Mouse (Mus musculus) neural tube, embryonic 11.5 days (tissue): ENCODE results near the gene Creg2. TPM values are rescaled to one million over a fixed set of nuclear protein-coding genes. Genes with fewer than 3 reads are reported as not detected.
A peak's percentile ranks its signal among the peaks of the same experiment; 100 is the strongest.

Experiments
- ATAC-seq: fragments of 200-750 bp; cut with Nextera tagmentation; 2 replicates; pipeline ENCODE4 v1.8.0; 2017; ENCODE audit warnings: moderate number of reproducible peaks, mild to moderate bottlenecking, moderate TSS enrichment, moderate library complexity; ENCODE audit not compliant: insufficient read depth, low FRiP score, low TSS enrichment
- DNase-seq: peaks from one replicate; pipeline ENCODE4 v3.0.0-alpha.2; 2015; ENCODE audit warnings: low spot score
- H3K27ac ChIP-seq: fragments of 300-500 bp; sonication (generic); 2 replicates; pipeline ENCODE4 v1.5.1; 2014; ENCODE audit warnings: low read depth, mild to moderate bottlenecking, low read length
- H3K27me3 ChIP-seq: fragments of 300-500 bp; sonication (generic); 2 replicates; pipeline ENCODE4 v1.6.1; 2014; ENCODE audit warnings: mild to moderate bottlenecking, low read length, mixed read lengths; ENCODE audit not compliant: control insufficient read depth, insufficient read depth
- H3K36me3 ChIP-seq: fragments of 300-500 bp; sonication (generic); 2 replicates; pipeline ENCODE4 v1.6.1; 2014; ENCODE audit warnings: mild to moderate bottlenecking, low read length, moderate library complexity, mixed read lengths; ENCODE audit not compliant: control insufficient read depth, insufficient read depth
- H3K4me1 ChIP-seq: fragments of 300-500 bp; sonication (generic); 2 replicates; pipeline ENCODE4 v1.6.1; 2014; ENCODE audit warnings: low read length, mixed read lengths; ENCODE audit not compliant: control insufficient read depth, insufficient read depth
- H3K4me2 ChIP-seq: fragments of 300-500 bp; sonication (generic); 2 replicates; pipeline ENCODE4 v1.6.1; 2014; ENCODE audit warnings: low read depth, mild to moderate bottlenecking, moderate library complexity
- H3K4me3 ChIP-seq: fragments of 300-500 bp; sonication (generic); 2 replicates; pipeline ENCODE4 v1.5.1; 2014; ENCODE audit warnings: low read depth, low read length
- H3K9ac ChIP-seq: fragments of 300-500 bp; sonication (generic); 2 replicates; pipeline ENCODE4 v1.6.1; 2014; ENCODE audit warnings: mild to moderate bottlenecking, low read length
- H3K9me3 ChIP-seq: fragments of 300-500 bp; sonication (generic); 2 replicates; pipeline ENCODE4 v1.6.1; 2016; ENCODE audit warnings: low read length; ENCODE audit not compliant: control insufficient read depth
- WGBS: fragments of 180-500 bp; shearing (Covaris S2); extraction: QIAGEN DNeasy Blood & Tissue Kit; methylation state at CpG from one replicate; pipeline ENCODE4 v1.1.7; 2014; 5-methylcytosine and 5-hydroxymethylcytosine counted together
- polyA plus RNA-seq: library from polyadenylated mRNA; unstranded; fragments of >200 nt; fragmentation: Nextera tagmentation; extraction: Ambion mirVana; gene quantifications from 2 replicates; pipeline ENCODE4 v1.2.1, GENCODE M21; 2014

The Creg2 gene
- polyA plus RNA-seq, 1 experiment from 2014 or later, result 1.2 TPM

DNA sequence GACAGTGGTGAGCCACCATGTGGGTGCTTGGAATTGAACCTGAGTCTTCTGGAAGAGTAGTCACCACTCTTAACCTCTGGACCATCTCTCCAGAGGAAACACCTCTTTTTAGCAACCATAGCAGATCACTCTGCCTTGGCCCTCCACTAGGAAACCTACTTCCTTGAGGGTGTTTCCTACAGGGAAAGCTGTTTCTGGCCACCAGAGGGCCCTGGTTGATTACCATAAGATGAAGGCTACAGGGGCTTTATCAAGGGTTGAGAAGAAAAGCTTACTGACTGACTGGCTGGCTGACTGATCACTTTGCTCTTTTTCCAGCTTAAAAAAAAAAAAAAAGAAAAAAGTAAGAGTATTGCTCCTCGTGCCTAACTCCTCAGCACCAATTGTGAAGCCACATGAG, 34.6 kb upstream of the Creg2 start:
- ATAC-seq, result peak; percentile 35; the same call in 1 of the 2 replicates
- DNase-seq, result peak; percentile 74
- 0% methylated on average over 1 of the region's 1 CpGs for WGBS
- Histone ChIP-seq H3K4me1 (no peaks in the 10 kb centered on the region), H3K9ac (no peak overlapping the region), H3K9me3 (no peaks in the 10 kb centered on the region), H3K36me3 (no peaks in the 10 kb centered on the region), H3K4me3 (no peak overlapping the region), H3K4me2 (no peak overlapping the region), H3K27ac (no peak overlapping the region), H3K27me3 (no peaks in the 10 kb centered on the region)

GRCm38 (mm10) chr1:39681638-39682037, 30.4 kb upstream of the Creg2 start:
- no peak for ATAC-seq
- no peak overlapping the region for H3K4me2 ChIP-seq
- H3K9ac ChIP-seq, result no peak overlapping the region
- no peaks in the 10 kb centered on the region for H3K9me3 ChIP-seq
- no peak overlapping the region for H3K4me3 ChIP-seq
- no peaks in the 10 kb centered on the region for H3K4me1 ChIP-seq
- WGBS, result 89% methylated on average over 5 of the region's 5 CpGs
- no peaks in the 10 kb centered on the region for H3K27me3 ChIP-seq
- no peak overlapping the region for H3K27ac ChIP-seq
- no peak for DNase-seq
- H3K36me3 ChIP-seq, result no peaks in the 10 kb centered on the region

GRCm38 (mm10) chr1:39680546-39680945, 29.3 kb upstream of the Creg2 start:
- ATAC-seq (no peak), DNase-seq (no peak)
- no peak overlapping the region for H3K9ac ChIP-seq
- H3K4me1 ChIP-seq, result no peaks in the 10 kb centered on the region
- H3K9me3 ChIP-seq, result no peaks in the 10 kb centered on the region
- no peak overlapping the region for H3K4me2 ChIP-seq
- no peak overlapping the region for H3K4me3 ChIP-seq
- H3K36me3 ChIP-seq, result no peaks in the 10 kb centered on the region
- no peak overlapping the region for H3K27ac ChIP-seq
- H3K27me3 ChIP-seq, result no peaks in the 10 kb centered on the region
- WGBS, result 69% methylated on average over 6 of the region's 6 CpGs

DNA sequence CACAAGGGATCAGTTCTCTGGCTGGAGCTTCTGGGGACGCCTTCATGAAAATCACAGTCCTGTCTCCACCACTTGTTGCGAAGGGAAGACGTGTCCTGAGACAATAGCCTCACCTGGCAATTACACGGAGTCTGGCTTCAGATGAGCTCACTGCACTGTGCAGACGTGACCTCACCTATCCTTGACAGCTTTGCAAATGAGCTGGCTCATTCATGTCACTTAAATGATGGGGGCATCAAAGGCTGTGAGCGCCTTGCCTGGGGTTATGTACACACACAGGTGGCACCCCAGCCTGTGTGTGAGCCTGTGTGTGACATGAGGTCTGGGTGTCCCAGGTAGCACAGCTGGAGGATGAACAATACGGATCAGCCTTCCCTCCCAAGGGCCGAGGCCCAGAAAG, 27.6 kb upstream of the Creg2 start:
- DNase-seq (no peak), ATAC-seq (no peak)
- Histone ChIP-seq H3K4me2 (no peak overlapping the region), H3K4me3 (no peak overlapping the region), H3K9me3 (no peaks in the 10 kb centered on the region), H3K27me3 (no peaks in the 10 kb centered on the region), H3K27ac (no peak overlapping the region), H3K4me1 (no peaks in the 10 kb centered on the region), H3K36me3 (no peaks in the 10 kb centered on the region), H3K9ac (no peak overlapping the region)
- 70% methylated on average over 8 of the region's 8 CpGs for WGBS

DNA sequence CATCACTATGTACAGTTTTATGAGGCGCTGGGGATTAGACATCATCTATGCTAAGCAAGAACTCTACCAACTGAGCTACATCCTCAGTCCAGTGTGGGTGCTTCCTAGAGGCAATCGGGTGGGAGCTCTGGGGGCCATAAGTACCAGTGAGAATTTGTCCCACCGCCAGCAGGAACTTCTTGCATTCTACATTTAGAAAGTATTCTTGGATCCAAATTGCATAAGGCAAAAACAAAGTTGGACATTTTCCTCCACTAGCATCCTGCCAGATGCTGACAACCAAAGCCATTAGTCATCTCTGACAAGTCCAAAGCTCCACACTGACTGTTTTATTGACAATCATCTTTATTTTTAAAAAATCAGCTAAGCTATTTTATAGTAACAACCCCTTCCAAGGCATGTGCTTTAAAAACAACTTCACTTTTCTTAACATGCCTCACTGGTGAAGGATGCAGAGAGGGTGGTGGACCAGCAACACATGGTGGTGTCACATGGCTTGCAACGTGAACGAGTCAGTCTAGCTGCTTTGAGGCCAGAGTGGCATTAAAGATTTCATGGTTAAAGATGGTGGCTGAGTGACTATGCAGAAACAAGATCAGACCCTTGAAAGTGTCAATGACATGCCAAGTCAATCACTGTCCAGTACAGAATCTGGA, 25.1 kb upstream of the Creg2 start:
- no peaks in the 10 kb centered on the region for H3K9me3 ChIP-seq
- H3K36me3 ChIP-seq, result no peaks in the 10 kb centered on the region
- WGBS, result 91% methylated on average over 5 of the region's 5 CpGs
- H3K9ac ChIP-seq, result no peak overlapping the region
- H3K4me3 ChIP-seq, result no peak overlapping the region
- DNase-seq (no peak), ATAC-seq (no peak)
- H3K4me2 ChIP-seq, result no peak overlapping the region
- no peaks in the 10 kb centered on the region for H3K4me1 ChIP-seq
- H3K27me3 ChIP-seq, result no peaks in the 10 kb centered on the region
- no peak overlapping the region for H3K27ac ChIP-seq

- Histone ChIP-seq H3K4me3 (no peak overlapping the region), H3K9ac (no peak overlapping the region), H3K27ac (no peak overlapping the region), H3K36me3 (no peaks in the 10 kb centered on the region), H3K9me3 (no peaks in the 10 kb centered on the region), H3K4me1 (no peaks in the 10 kb centered on the region), H3K27me3 (no peaks in the 10 kb centered on the region), H3K4me2 (no peak overlapping the region)
- DNase-seq, result no peak
- 73% methylated on average over 9 of the region's 9 CpGs for WGBS
- ATAC-seq, result no peak
These were observed 21.3 kb upstream of the Creg2 start for GRCm38 (mm10) chr1:39672362-39673105.

DNA sequence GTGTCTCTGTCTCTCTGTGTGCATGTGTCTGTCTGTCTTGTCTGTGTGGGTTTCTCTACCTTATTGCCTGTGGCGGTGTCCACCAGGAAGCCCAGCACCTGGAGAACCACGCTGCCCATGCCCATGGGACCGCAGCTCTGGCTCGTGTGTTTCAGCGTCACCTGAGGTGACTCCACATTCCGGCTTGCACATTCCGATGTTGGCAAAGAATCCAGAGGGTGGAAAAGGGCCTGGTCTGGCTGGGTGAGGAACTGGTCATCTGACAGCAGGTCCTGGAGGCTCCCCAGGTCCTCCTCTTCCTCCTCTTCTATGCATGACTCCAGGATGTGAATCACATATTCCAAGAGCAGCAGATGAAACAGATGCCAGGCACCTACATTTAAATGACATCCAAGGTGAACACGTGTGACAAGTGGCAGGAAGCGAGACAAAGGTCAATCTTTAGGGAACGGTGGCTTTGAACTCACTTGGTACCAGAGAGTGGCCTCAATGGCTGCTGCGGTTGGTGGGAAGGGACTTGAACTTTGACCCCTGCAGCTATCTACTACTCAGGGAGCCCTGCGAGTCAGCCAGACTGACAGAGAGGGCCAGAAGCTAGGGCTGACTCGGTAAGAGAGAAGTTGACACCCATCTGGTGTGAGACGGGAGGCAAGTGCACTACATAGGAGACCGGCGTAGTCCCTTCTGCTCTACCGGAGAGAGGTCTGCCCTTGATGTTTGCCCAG, 19.1 kb upstream of the Creg2 start:
- no peak for DNase-seq

DNA sequence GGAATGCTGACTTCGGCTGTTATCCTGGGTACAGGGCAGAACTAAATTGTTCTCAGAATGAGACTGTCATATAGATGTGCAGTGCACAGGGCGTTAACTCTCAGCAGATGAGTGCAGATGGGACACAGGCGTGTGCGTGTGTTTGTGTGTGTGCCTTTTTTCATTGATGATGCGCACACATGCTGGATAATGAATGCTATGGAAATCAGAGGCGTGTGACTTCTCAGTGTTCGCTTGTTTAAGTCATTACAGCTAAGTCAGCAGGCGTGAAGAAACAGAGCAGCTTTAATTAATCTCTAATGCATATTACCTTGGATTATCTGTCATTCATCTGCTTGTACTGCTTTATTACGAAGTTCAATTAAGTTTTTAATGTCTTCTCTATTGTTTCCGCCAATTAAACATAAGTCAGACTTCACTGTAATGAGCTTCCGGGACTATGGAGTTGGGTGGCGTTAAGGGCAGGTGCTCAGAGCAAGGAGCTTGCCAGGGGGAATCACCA, 15.5 kb upstream of the Creg2 start:
- 87% methylated on average over 12 of the region's 12 CpGs for WGBS
- Histone ChIP-seq H3K9ac (no peak overlapping the region), H3K36me3 (no peaks in the 10 kb centered on the region), H3K27ac (no peak overlapping the region), H3K4me2 (no peak overlapping the region), H3K4me3 (no peak overlapping the region), H3K27me3 (no peaks in the 10 kb centered on the region), H3K9me3 (no peaks in the 10 kb centered on the region), H3K4me1 (no peaks in the 10 kb centered on the region)
- DNase-seq, result no peak
- no peak for ATAC-seq

More for the DNA sequence above, 19.1 kb upstream of the Creg2 start:
- H3K4me2 ChIP-seq, result no peak overlapping the region
- ATAC-seq, result no peak
- no peak overlapping the region for H3K4me3 ChIP-seq
- 90% methylated on average over 17 of the region's 17 CpGs for WGBS
- no peaks in the 10 kb centered on the region for H3K27me3 ChIP-seq
- H3K9ac ChIP-seq, result no peak overlapping the region
- no peaks in the 10 kb centered on the region for H3K4me1 ChIP-seq
- no peaks in the 10 kb centered on the region for H3K36me3 ChIP-seq
- no peaks in the 10 kb centered on the region for H3K9me3 ChIP-seq
- H3K27ac ChIP-seq, result no peak overlapping the region
